Mouse (Mus musculus) embryonic facial prominence, embryonic 14.5 days (tissue): ENCODE results near the gene Dusp3. TPM values are rescaled to one million over a fixed set of nuclear protein-coding genes. Genes with fewer than 3 reads are reported as not detected.
A peak's percentile ranks its signal among the peaks of the same experiment; 100 is the strongest.

Source experiments
- ATAC-seq: fragments of 200-750 bp; cut with Nextera tagmentation; 2 replicates; pipeline ENCODE4 v1.8.0; 2017; ENCODE audit warnings: low read depth, moderate number of reproducible peaks, moderate TSS enrichment
- DNase-seq: peaks from one replicate; pipeline ENCODE4 v3.0.0-alpha.2; 2015; ENCODE audit warnings: low spot score
- H3K27ac ChIP-seq: fragments of 300-500 bp; sonication (generic); replicated peaks from 2 replicates; pipeline ENCODE4 v1.5.1; 2014; ENCODE audit warnings: low read depth, mild to moderate bottlenecking, low read length, moderate library complexity
- H3K27me3 ChIP-seq: fragments of 300-500 bp; sonication (generic); replicated peaks from 2 replicates; pipeline ENCODE4 v1.6.1; 2014; ENCODE audit warnings: low read length; ENCODE audit not compliant: control insufficient read depth, insufficient read depth
- H3K36me3 ChIP-seq: fragments of 300-500 bp; sonication (generic); 2 replicates; pipeline ENCODE4 v1.6.1; 2014; ENCODE audit warnings: low read length, mixed read lengths; ENCODE audit not compliant: control insufficient read depth, insufficient read depth
- H3K4me1 ChIP-seq: fragments of 300-500 bp; sonication (generic); 2 replicates; pipeline ENCODE4 v1.6.1; 2014; ENCODE audit warnings: antibody characterized with exemption, low read length; ENCODE audit not compliant: control insufficient read depth, insufficient read depth
- H3K4me2 ChIP-seq: fragments of 300-500 bp; sonication (generic); 2 replicates; pipeline ENCODE4 v1.6.1; 2014; ENCODE audit warnings: low read depth, mild to moderate bottlenecking, low read length, moderate library complexity, mixed read lengths
- H3K4me3 ChIP-seq: fragments of 300-500 bp; sonication (generic); 2 replicates; pipeline ENCODE4 v1.5.1; 2014; ENCODE audit warnings: low read depth, mild to moderate bottlenecking, low read length
- H3K9ac ChIP-seq: fragments of 300-500 bp; sonication (generic); 2 replicates; pipeline ENCODE4 v1.6.1; 2014; ENCODE audit warnings: low read depth, mild to moderate bottlenecking, low read length, moderate library complexity, mixed read lengths
- H3K9me3 ChIP-seq: fragments of 300-500 bp; sonication (generic); 2 replicates; pipeline ENCODE4 v1.6.1; 2016; ENCODE audit warnings: low read length; ENCODE audit not compliant: control insufficient read depth
- WGBS: fragments of 180-500 bp; shearing (Covaris S2); extraction: QIAGEN DNeasy Blood & Tissue Kit; methylation state at CpG from one replicate; pipeline ENCODE4 v1.1.7; 2014; 5-methylcytosine and 5-hydroxymethylcytosine counted together
- polyA plus RNA-seq: library from polyadenylated mRNA; unstranded; fragments of >200 nt; fragmentation: Nextera tagmentation; extraction: Ambion mirVana; gene quantifications from 2 replicates; pipeline ENCODE4 v1.2.1, GENCODE M21; 2014

Dusp3 gene
- polyA plus RNA-seq, 1 experiment from 2014 or later, result 38.3 TPM

- Histone ChIP-seq H3K9me3 (no peaks in the 10 kb centered on the region), H3K4me2 (no peak overlapping the region), H3K27ac (no peak overlapping the region), H3K27me3 (peaks cover 28% of the 10 kb centered on the region), H3K4me3 (no peak overlapping the region), H3K9ac (no peak overlapping the region), H3K36me3 (no peaks in the 10 kb centered on the region; the same call in 1 of the 2 replicates), H3K4me1 (no peaks in the 10 kb centered on the region)
- DNase-seq, result no peak
- no peak for ATAC-seq
- WGBS, result 78% methylated on average over 13 of the region's 13 CpGs
Observed at GRCm38 (mm10) chr11:101969835-101970234, 17.0 kb downstream of the Dusp3 start.

GRCm38 (mm10) chr11:101968791-101969190, 18.0 kb downstream of the Dusp3 start:
- Histone ChIP-seq H3K9me3 (no peaks in the 10 kb centered on the region), H3K27me3 (peaks cover 39% of the 10 kb centered on the region), H3K4me1 (no peaks in the 10 kb centered on the region), H3K36me3 (no peaks in the 10 kb centered on the region; the same call in 1 of the 2 replicates), H3K4me3 (no peak overlapping the region), H3K9ac (no peak overlapping the region), H3K27ac (no peak overlapping the region), H3K4me2 (no peak overlapping the region)
- DNase-seq (peak; percentile 93), ATAC-seq (peak; percentile 75)
- WGBS, result 0% methylated on average over 5 of the region's 5 CpGs

GRCm38 (mm10) chr11:101968311-101968710, 18.5 kb downstream of the Dusp3 start:
- Histone ChIP-seq H3K4me2 (no peak overlapping the region), H3K27ac (no peak overlapping the region), H3K4me1 (0 out of 2 replicates have a peak, but pooled peaks cover under 1% of the 10 kb centered on the region), H3K27me3 (peaks cover 43% of the 10 kb centered on the region), H3K9ac (no peak overlapping the region), H3K9me3 (no peaks in the 10 kb centered on the region), H3K4me3 (no peak overlapping the region), H3K36me3 (no peaks in the 10 kb centered on the region)
- DNase-seq (no peak), ATAC-seq (no peak)
- 12% methylated on average over 4 of the region's 7 CpGs for WGBS

- H3K4me1 ChIP-seq, result peaks cover 5% of the 10 kb centered on the region; the same call in 1 of the 2 replicates
- peaks cover 56% of the 10 kb centered on the region for H3K27me3 ChIP-seq
- DNase-seq (no peak), ATAC-seq (no peak)
- no peak within 1 kb of the TSS for H3K4me2 ChIP-seq
- H3K36me3 ChIP-seq, result no peaks in the 10 kb centered on the region
- H3K27ac ChIP-seq, result no peak within 1 kb of the TSS
- WGBS, result 34% methylated on average over 8 of the region's 10 CpGs
- no peaks in the 10 kb centered on the region for H3K9me3 ChIP-seq
- H3K4me3 ChIP-seq, result no peak within 1 kb of the TSS
- no peak within 1 kb of the TSS for H3K9ac ChIP-seq
Observed at GRCm38 (mm10) chr11:101966965-101967614, 19.7 kb downstream of the Dusp3 start, which contains the start of gene Sost. Gene Sost (minus strand): TSS chr11:101967015.

- H3K9me3 ChIP-seq, result no peaks in the 10 kb centered on the region
- peaks cover 71% of the 10 kb centered on the region for H3K27me3 ChIP-seq
- no peak for DNase-seq
- WGBS, result 12% methylated on average over 2 of the region's 2 CpGs
- H3K4me1 ChIP-seq, result peaks cover 5% of the 10 kb centered on the region; the same call in 1 of the 2 replicates
- H3K27ac ChIP-seq, result no peak overlapping the region
- H3K4me3 ChIP-seq, result no peak overlapping the region
- H3K36me3 ChIP-seq, result no peaks in the 10 kb centered on the region
- H3K9ac ChIP-seq, result no peak overlapping the region
- no peak for ATAC-seq
- H3K4me2 ChIP-seq, result no peak overlapping the region
Observed at GRCm38 (mm10) chr11:101965553-101965952, 21.3 kb downstream of the Dusp3 start.

GRCm38 (mm10) chr11:101964647-101965046, 22.2 kb downstream of the Dusp3 start:
- Histone ChIP-seq H3K4me2 (no peak overlapping the region), H3K4me1 (peaks cover 5% of the 10 kb centered on the region; the same call in 1 of the 2 replicates), H3K27me3 (peaks cover 72% of the 10 kb centered on the region), H3K9me3 (no peaks in the 10 kb centered on the region), H3K4me3 (peak overlapping the region; percentile 54; the same call in 1 of the 2 replicates), H3K36me3 (no peaks in the 10 kb centered on the region), H3K27ac (no peak overlapping the region), H3K9ac (no peak overlapping the region)
- WGBS, result 4% methylated on average over 8 of the region's 8 CpGs
- ATAC-seq, result no peak
- no peak for DNase-seq

GRCm38 (mm10) chr11:101963473-101964291, 23.1 kb downstream of the Dusp3 start:
- DNase-seq, result no peak
- Histone ChIP-seq H3K36me3 (no peaks in the 10 kb centered on the region), H3K27me3 (peaks cover 72% of the 10 kb centered on the region), H3K4me2 (peak overlapping the region; percentile 93), H3K9ac (peak overlapping the region; percentile 60), H3K9me3 (no peaks in the 10 kb centered on the region), H3K4me3 (peak overlapping the region; percentile 54), H3K4me1 (peaks cover 6% of the 10 kb centered on the region; the same call in 1 of the 2 replicates), H3K27ac (no peak overlapping the region)
- ATAC-seq, result peak; percentile 48; the same call in 1 of the 2 replicates
- WGBS, result under 1% methylated on average over 24 of the region's 78 CpGs

- Histone ChIP-seq H3K9ac (no peak overlapping the region), H3K27me3 (peaks cover 67% of the 10 kb centered on the region), H3K4me3 (peak overlapping the region; percentile 54), H3K27ac (no peak overlapping the region), H3K9me3 (no peaks in the 10 kb centered on the region), H3K4me1 (peaks cover 7% of the 10 kb centered on the region; the same call in 1 of the 2 replicates), H3K4me2 (peak overlapping the region; percentile 93), H3K36me3 (no peaks in the 10 kb centered on the region)
- DNase-seq, result no peak
- 5% methylated on average over 11 of the region's 11 CpGs for WGBS
- ATAC-seq, result no peak
Observed at GRCm38 (mm10) chr11:101963043-101963442, 23.8 kb downstream of the Dusp3 start.
